Mouse (Mus musculus) urinary bladder, postnatal 14 days (tissue): ENCODE results near the gene Igf1r.
A peak's percentile ranks its signal among the peaks of the same experiment; 100 is the strongest.

ENCODE experiments used
- DNase-seq: peaks from one replicate; pipeline ENCODE4 v3.0.0; 2021; ENCODE audit warnings: low spot score

Gene Igf1r

GRCm38 (mm10) chr7:68006496-68006895 lies 53.9 kb downstream of the Igf1r start:
- no peak for DNase-seq

- no peak for DNase-seq
These were observed 57.0 kb downstream of the Igf1r start for GRCm38 (mm10) chr7:68009635-68010034.

- DNase-seq, result no peak
These were observed 57.5 kb downstream of the Igf1r start for GRCm38 (mm10) chr7:68010168-68010567.

- DNase-seq, result no peak
These were observed 58.2 kb downstream of the Igf1r start for GRCm38 (mm10) chr7:68010802-68011201.

GRCm38 (mm10) chr7:68011385-68012122 lies 58.9 kb downstream of the Igf1r start:
- DNase-seq, result no peak

GRCm38 (mm10) chr7:68012123-68012474 lies 59.5 kb downstream of the Igf1r start:
- DNase-seq, result no peak

- no peak for DNase-seq
These were observed 61.9 kb downstream of the Igf1r start for GRCm38 (mm10) chr7:68014495-68014894.

- no peak for DNase-seq
These were observed 62.8 kb downstream of the Igf1r start for GRCm38 (mm10) chr7:68015404-68015803.

- no peak for DNase-seq
These were observed 65.4 kb downstream of the Igf1r start for GRCm38 (mm10) chr7:68018038-68018437.

- DNase-seq, result no peak
These were observed 67.9 kb downstream of the Igf1r start for GRCm38 (mm10) chr7:68020556-68020955.

GRCm38 (mm10) chr7:68021741-68022140 lies 69.1 kb downstream of the Igf1r start:
- peak; percentile 86 for DNase-seq

- peak; percentile 20 for DNase-seq
These were observed 69.6 kb downstream of the Igf1r start for GRCm38 (mm10) chr7:68022188-68022587.

- no peak for DNase-seq
These were observed 71.3 kb downstream of the Igf1r start for GRCm38 (mm10) chr7:68023882-68024281.

GRCm38 (mm10) chr7:68024625-68025024 lies 72.0 kb downstream of the Igf1r start:
- no peak for DNase-seq

GRCm38 (mm10) chr7:68025396-68025795 lies 72.8 kb downstream of the Igf1r start:
- DNase-seq, result no peak

GRCm38 (mm10) chr7:68026076-68026475 lies 73.4 kb downstream of the Igf1r start:
- DNase-seq, result no peak

- DNase-seq, result no peak
These were observed 75.5 kb downstream of the Igf1r start for GRCm38 (mm10) chr7:68028167-68028566.

GRCm38 (mm10) chr7:68030846-68031245 lies 78.2 kb downstream of the Igf1r start:
- no peak for DNase-seq

- no peak for DNase-seq
These were observed 83.9 kb downstream of the Igf1r start for GRCm38 (mm10) chr7:68036527-68036926.

GRCm38 (mm10) chr7:68038846-68039245 lies 86.2 kb downstream of the Igf1r start:
- DNase-seq, result no peak

- no peak for DNase-seq
These were observed 86.9 kb downstream of the Igf1r start for GRCm38 (mm10) chr7:68039550-68039949.

- no peak for DNase-seq
These were observed 92.0 kb downstream of the Igf1r start for GRCm38 (mm10) chr7:68044621-68045020.

- no peak for DNase-seq
These were observed 94.5 kb downstream of the Igf1r start for GRCm38 (mm10) chr7:68047152-68047551.

- no peak for DNase-seq
These were observed 95.9 kb downstream of the Igf1r start for GRCm38 (mm10) chr7:68048532-68048931.
